Mouse (Mus musculus) right cerebral cortex, adult 18-20 months (tissue): ENCODE data around the gene Atf7.

Experiments
- DNase-seq: peaks from one replicate; pipeline ENCODE4 v3.0.0; 2022; ENCODE audit warnings: mixed read lengths

Gene Atf7

GRCm38 (mm10) chr15:102485853-102486252 lies 139.4 kb downstream of the Atf7 start:
- no peak for DNase-seq

- DNase-seq = no peak
Measured at GRCm38 (mm10) chr15:102483136-102483535, 142.1 kb downstream of the Atf7 start.
